Mouse (Mus musculus) spleen, adult 2 months (tissue): ENCODE results near the gene Ubap1l.

Experiments
- CTCF ChIP-seq: fragments of 200-500 bp; IDR thresholded peaks from 2 replicates; pipeline ENCODE4 v1.5.1; 2011; ENCODE audit warnings: mild to moderate bottlenecking, inconsistent platforms; ENCODE audit not compliant: insufficient read depth, insufficient read length, insufficient replicate concordance; ENCODE audit errors: extremely low read depth
- POLR2A ChIP-seq: fragments of 200-500 bp; IDR thresholded peaks from 2 replicates; pipeline ENCODE4 v1.6.1; 2011; ENCODE audit warnings: low read depth, low read length, inconsistent platforms

DNA sequence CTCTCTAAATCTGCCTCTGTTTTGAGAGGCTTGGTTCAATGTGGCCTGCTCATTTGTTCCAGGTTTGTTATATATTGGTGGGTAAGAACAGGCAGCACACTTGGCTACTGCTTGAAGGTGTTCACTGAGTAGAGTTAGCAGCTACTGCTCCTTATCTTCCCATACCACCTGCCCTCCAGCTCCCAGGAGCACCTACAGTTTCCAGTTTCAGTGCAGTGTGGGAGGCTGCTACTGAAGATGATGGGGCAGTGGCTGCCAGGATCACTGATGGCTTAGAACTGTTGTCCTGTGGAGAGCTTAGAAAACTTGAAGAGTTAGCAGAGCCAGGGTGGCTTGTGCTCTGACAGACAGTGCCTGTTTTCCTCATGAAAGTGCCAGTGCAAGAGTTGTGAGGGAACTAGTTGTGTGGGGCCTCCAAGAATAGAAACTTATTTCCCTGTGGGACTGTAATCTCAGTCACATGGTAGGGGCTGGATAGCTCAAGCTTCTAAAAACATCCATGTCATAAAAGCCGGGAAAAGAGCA is 1.8 kb upstream of the Ubap1l start:
- TF ChIP-seq CTCF, result no peak
- no peak for TF ChIP-seq POLR2A
